Mouse (Mus musculus) G1E (cell line): ENCODE measurements at regions not wholly inside any gene's neighbourhood (a gene's known extent, or its start where the extent isn't known, plus 50 kb on each side); places are given as distances from the start of the nearest gene placed in this dataset.

Source experiments
- ATAC-seq: 2 replicates; pipeline ENCODE4 v1.8.0; 2016; ENCODE audit warnings: mild to moderate bottlenecking; ENCODE audit not compliant: insufficient number of reproducible peaks, poor library complexity, low FRiP score, severe bottlenecking; ENCODE audit errors: extremely low read depth
- DNase-seq: peaks from one replicate; pipeline ENCODE4 v3.0.0; 2012; ENCODE audit warnings: low spot score
- H3K27me3 ChIP-seq: 2 replicates; pipeline ENCODE4 v1.6.1; 2012; ENCODE audit warnings: mild to moderate bottlenecking, low read length, inconsistent platforms; ENCODE audit not compliant: insufficient read depth
- H3K36me3 ChIP-seq: replicated peaks from 2 replicates; pipeline ENCODE3; 2012; ENCODE audit warnings: mild to moderate bottlenecking, inconsistent platforms
- H3K4me1 ChIP-seq: 2 replicates; pipeline ENCODE4 v1.6.1; 2012; ENCODE audit warnings: low read depth, low read length, inconsistent platforms, mixed read lengths; ENCODE audit not compliant: insufficient read depth
- H3K4me3 ChIP-seq: 2 replicates; pipeline ENCODE4 v1.5.1; 2012; ENCODE audit warnings: low read depth, mild to moderate bottlenecking, inconsistent platforms, low read length, moderate library complexity, mixed read lengths
- H3K9me3 ChIP-seq: replicated peaks from 2 replicates; pipeline ENCODE4 v1.6.1; 2012; ENCODE audit warnings: inconsistent platforms
- CTCF ChIP-seq: IDR thresholded peaks from 2 replicates; pipeline ENCODE4 v1.5.1; 2012; ENCODE audit warnings: low read depth, low read length, inconsistent platforms, mixed read lengths
- GATA1 ChIP-seq: IDR thresholded peaks from 2 replicates; pipeline ENCODE4 v1.6.1; 2012; ENCODE audit warnings: borderline replicate concordance, low read length, inconsistent platforms, mixed read lengths
- GATA2 ChIP-seq: IDR thresholded peaks from 2 replicates; pipeline ENCODE4 v1.6.1; 2012; ENCODE audit warnings: low read depth, low read length, inconsistent platforms, borderline replicate concordance
- POLR2AphosphoS5 ChIP-seq: IDR thresholded peaks from 2 replicates; pipeline ENCODE4 v1.6.1; 2012; ENCODE audit warnings: low read depth, low read length, inconsistent platforms; ENCODE audit not compliant: insufficient replicate concordance
- TAL1 ChIP-seq: conservative IDR thresholded peaks from 2 replicates; pipeline ENCODE4 v1.6.1; 2012; ENCODE audit warnings: low read depth, low read length, inconsistent platforms, mixed read lengths

DNA sequence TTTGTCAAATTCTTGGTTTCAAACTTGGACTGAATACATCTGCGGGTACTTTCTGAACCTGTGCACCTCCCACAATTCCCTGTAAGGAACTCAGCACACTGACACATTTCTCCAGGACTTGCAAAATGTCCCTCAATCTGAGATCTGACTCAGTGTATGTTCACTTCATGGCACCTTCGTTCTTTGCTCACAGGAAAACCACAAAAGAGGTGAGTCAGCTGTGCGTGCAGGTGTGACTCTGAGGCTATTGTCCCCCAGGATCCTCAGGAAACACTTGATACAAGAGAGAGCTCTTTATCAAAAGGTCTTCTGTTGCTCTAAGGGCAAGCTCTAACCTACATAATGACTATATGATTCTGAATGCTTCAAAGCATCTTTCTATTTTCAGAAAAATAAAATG is 88.5 kb upstream of the 1700020N01Rik start:
- DNase-seq, result no peak
- Histone ChIP-seq H3K9me3 (no peaks in the 10 kb centered on the region), H3K36me3 (no peaks in the 10 kb centered on the region), H3K4me1 (peaks cover 42% of the 10 kb centered on the region), H3K27me3 (no peaks in the 10 kb centered on the region; the same call in 1 of the 2 replicates), H3K4me3 (no peak overlapping the region)
- TF ChIP-seq POLR2AphosphoS5, result no peak
- TF ChIP-seq CTCF, result no peak
- no peak for TF ChIP-seq GATA1
- no peak for TF ChIP-seq TAL1
- ATAC-seq, result no peak

DNA sequence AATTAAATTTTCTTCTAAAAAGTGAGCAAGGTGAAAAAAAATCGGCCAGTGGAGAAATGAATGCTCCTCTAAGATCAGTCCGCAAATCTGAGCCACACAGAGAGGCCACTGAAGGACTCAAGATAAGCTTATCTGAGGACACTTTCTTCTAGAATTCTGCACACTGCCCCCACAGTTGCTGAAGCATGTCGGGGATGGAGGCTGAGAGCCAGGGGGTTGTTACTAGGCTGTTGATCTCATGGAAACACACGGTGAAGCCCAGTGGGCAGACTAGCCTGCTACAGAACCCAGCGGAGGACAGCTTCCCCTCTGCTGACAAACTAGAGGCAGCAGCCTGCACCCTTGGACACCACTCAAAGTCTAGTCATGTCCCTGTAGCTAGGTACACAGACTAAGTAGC is 81.6 kb upstream of the 1700020N01Rik start:
- H3K9me3 ChIP-seq, result no peaks in the 10 kb centered on the region
- peaks cover 72% of the 10 kb centered on the region for H3K4me1 ChIP-seq
- ATAC-seq (peak; percentile 73), DNase-seq (peak; percentile 55)
- H3K27me3 ChIP-seq, result no peaks in the 10 kb centered on the region
- H3K4me3 ChIP-seq, result peak overlapping the region; percentile 59; the same call in 1 of the 2 replicates
- peak; percentile 94 for TF ChIP-seq TAL1
- no peak for TF ChIP-seq GATA1
- no peaks in the 10 kb centered on the region for H3K36me3 ChIP-seq

- H3K36me3 ChIP-seq, result no peaks in the 10 kb centered on the region
- ATAC-seq (peak; percentile 69), DNase-seq (peak; percentile 22)
- H3K27me3 ChIP-seq, result no peaks in the 10 kb centered on the region
- no peak for TF ChIP-seq POLR2AphosphoS5
- TF ChIP-seq TAL1, result peak; percentile 97
- TF ChIP-seq GATA1, result no peak
- peak; percentile 66; the same call in 1 of the 2 replicates for TF ChIP-seq GATA2
- H3K4me3 ChIP-seq, result no peak overlapping the region; the same call in 1 of the 2 replicates
- H3K4me1 ChIP-seq, result peaks cover 83% of the 10 kb centered on the region
- no peaks in the 10 kb centered on the region for H3K9me3 ChIP-seq
These were observed 80.5 kb upstream of the 1700020N01Rik start for GRCm38 (mm10) chr10:21512486-21512885.

DNA sequence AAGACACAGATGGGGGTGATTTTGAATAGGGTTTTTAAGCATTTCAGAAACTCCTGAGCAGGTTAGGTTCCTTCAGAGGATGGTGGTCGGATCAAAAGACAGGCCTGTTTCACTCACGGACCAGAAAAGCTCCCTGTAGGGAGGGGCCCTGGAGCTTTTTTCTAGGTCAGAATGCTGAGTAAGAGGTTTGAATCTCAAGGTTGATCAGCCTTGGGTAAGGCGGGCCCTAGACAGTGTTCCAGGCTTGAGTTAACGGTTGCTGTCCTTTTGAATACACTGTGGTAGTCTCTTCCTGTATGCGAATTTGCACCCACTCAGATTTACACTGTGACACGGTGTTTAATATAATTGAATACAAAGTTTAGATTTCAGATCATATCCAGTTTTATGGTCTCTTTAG is 75.2 kb upstream of the 1700020N01Rik start:
- H3K27me3 ChIP-seq, result no peaks in the 10 kb centered on the region; the same call in 1 of the 2 replicates
- H3K4me1 ChIP-seq, result peaks cover 59% of the 10 kb centered on the region

DNA sequence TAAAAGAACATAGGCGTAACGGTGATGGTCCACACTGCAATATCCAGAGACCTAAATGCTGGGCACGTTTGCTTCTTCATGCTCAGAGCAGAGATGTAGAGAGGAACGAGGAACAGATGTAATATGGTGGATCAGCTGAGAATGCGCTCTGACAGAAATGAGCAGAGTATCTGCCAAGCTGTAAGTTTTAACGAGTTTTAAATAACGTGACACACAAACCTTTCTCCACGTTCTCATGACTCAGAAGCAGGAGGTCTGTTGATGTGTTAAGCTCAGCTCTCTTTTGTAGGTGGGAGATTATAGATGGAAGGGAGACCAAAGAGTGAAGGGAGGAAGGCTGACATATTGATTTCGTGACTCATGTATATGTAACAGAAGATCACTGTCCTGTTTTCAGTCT is 72.1 kb upstream of the 1700020N01Rik start:
- no peaks in the 10 kb centered on the region; the same call in 1 of the 2 replicates for H3K27me3 ChIP-seq
- H3K4me1 ChIP-seq, result peaks cover 51% of the 10 kb centered on the region
- H3K36me3 ChIP-seq, result no peaks in the 10 kb centered on the region
- ATAC-seq (no peak), DNase-seq (no peak)
- TF ChIP-seq GATA1, result no peak
- TF ChIP-seq TAL1, result no peak
- no peak for TF ChIP-seq POLR2AphosphoS5
- no peak for TF ChIP-seq CTCF
- TF ChIP-seq GATA2, result no peak
- no peaks in the 10 kb centered on the region for H3K9me3 ChIP-seq
- no peak overlapping the region for H3K4me3 ChIP-seq

More for the DNA sequence above, 75.2 kb upstream of the 1700020N01Rik start:
- Histone ChIP-seq H3K9me3 (no peaks in the 10 kb centered on the region), H3K36me3 (no peaks in the 10 kb centered on the region), H3K4me3 (no peak overlapping the region)
- DNase-seq (no peak), ATAC-seq (no peak)
- TF ChIP-seq GATA2 (no peak), CTCF (no peak), TAL1 (no peak), POLR2AphosphoS5 (no peak), GATA1 (no peak)

- TF ChIP-seq TAL1 (peak; percentile 24; the same call in 1 of the 2 replicates), GATA2 (no peak)
- Histone ChIP-seq H3K27me3 (no peaks in the 10 kb centered on the region; the same call in 1 of the 2 replicates), H3K9me3 (no peaks in the 10 kb centered on the region), H3K4me3 (no peak overlapping the region), H3K4me1 (peaks cover 46% of the 10 kb centered on the region), H3K36me3 (no peaks in the 10 kb centered on the region)
- DNase-seq (peak; percentile 51), ATAC-seq (peak; percentile 22; the same call in 1 of the 2 replicates)
These were observed 67.4 kb upstream of the 1700020N01Rik start for GRCm38 (mm10) chr10:21525555-21525954.

- ATAC-seq (no peak), DNase-seq (no peak)
- Histone ChIP-seq H3K9me3 (no peaks in the 10 kb centered on the region), H3K36me3 (no peaks in the 10 kb centered on the region), H3K4me1 (peaks cover 40% of the 10 kb centered on the region), H3K4me3 (no peak overlapping the region), H3K27me3 (peaks cover 5% of the 10 kb centered on the region)
- TF ChIP-seq GATA1 (no peak), TAL1 (no peak), CTCF (no peak), GATA2 (no peak), POLR2AphosphoS5 (no peak)
These were observed 64.5 kb upstream of the 1700020N01Rik start for GRCm38 (mm10) chr10:21528396-21528795.
